Mouse (Mus musculus) testis, adult 10 weeks (tissue): ENCODE results near the gene Zfp414. TPM values are rescaled to one million over a fixed set of nuclear protein-coding genes. Genes with fewer than 3 reads are reported as not detected.

Experiments
- polyA plus RNA-seq: library from polyadenylated mRNA; stranded (reverse); fragments of 350-450 nt; fragmentation: Illumina TruSeq; extraction: RNeasy Lipid Tissue Mini Kit (QIAGEN cat#74804); gene quantifications from one replicate; pipeline ENCODE4 v1.2.3, GENCODE M21; 2014; ENCODE audit warnings: low read depth, low replicate concordance

Gene Zfp414
- 3.4 TPM for polyA plus RNA-seq

DNA sequence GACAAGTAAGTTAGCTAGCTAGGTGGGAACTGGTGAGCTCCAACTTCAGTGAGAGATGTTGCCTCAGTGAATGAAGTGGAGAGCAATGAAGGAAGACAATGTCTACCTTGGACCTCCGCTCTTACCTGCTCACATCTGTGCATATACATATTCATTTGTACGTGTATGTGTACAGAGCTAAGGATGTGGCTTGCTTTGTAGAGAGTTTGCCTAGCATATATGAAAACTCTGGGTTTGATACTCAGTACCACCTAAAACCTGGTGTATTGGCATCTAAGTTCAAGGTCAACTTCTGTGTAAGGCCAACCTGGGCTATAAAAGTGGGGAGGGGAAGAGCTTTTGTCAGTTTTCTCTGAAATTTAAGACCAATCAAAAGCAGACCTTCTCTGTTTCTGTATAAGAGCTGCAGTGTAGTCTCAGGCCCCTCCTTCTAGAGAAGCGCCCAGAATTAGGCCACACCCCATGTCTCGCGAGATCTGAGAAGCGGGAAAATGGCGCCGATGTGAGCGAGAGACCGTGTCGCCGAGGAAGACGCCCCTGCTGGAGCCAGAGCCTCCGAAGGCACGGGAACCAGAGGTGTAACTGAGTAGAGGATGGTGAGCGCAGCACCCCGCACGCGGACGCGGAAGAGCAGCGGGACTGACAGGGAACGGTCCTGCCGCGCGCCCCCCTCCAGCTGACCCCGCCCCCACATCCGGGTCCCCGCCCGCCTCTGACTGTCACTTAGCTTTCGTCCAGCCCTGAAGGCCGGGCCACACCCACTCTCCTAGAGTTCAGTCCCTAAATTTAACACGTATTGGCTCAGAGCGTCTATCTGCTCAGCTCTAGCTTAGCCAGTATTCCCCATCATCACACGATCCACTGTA lies at the start of gene Zfp414:
Gene Zfp414 (plus strand): TSS at position 470 of the 866 bp plus-strand sequence.

DNA sequence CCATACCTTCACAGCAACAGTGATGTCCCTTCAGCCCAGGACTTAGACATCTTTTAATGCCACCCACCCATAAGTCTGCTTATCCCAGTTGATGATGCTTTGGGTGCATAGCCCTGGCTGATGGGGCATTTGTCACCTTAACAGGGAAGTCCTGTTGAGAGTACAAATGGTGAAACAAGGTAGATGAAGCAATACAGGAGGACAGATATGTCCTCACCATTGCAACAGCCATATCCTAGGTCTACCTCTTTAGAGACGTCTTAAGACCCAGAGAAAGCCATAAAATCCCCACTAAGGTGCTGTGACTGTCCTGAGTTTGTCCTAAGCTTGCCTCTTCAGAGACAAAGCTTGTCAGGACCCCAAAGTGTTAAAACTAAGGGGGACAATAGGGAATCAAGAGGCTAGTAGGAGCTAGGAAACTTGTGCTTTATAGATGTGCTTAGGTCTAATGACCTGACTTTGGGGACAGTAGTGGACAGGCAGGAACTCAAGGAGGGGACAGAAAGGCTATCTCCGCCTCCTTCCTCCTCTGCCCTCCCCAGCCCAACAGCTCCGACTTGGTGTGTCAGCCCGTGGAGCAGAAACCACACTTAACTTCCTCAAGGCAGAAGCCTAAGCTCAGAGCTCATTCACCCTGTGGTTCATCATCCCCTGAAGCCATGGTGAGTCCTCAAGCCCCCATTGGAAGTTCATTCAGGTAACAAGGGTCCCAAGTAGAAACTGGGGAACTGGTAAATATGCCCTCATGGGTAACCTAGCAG lies 8.8 kb downstream of the Zfp414 start, which contains the start of gene Pram1:
Gene Pram1 (plus strand): TSS at position 541 of the 761 bp plus-strand sequence.

Other genes starting within 250 kb of the Zfp414 start
- gene Zfp101, start 234.4 kb upstream of the Zfp414 start, polyA plus RNA-seq: 4.0 TPM
- 80.1 TPM for gene Actl9, start 196.2 kb upstream of the Zfp414 start, polyA plus RNA-seq
- gene Adamts10, start 104.9 kb upstream of the Zfp414 start, polyA plus RNA-seq: 0.63 TPM
- gene Myo1f, start 73.4 kb upstream of the Zfp414 start, polyA plus RNA-seq: not detected
- not detected for gene Pram1, start 9.0 kb downstream of the Zfp414 start, polyA plus RNA-seq
- gene Hnrnpm, start 57.8 kb downstream of the Zfp414 start, polyA plus RNA-seq: 275 TPM
- gene March2, start 89.6 kb downstream of the Zfp414 start, polyA plus RNA-seq: 17.2 TPM
- 8.2 TPM for gene Rab11b, start 131.4 kb downstream of the Zfp414 start, polyA plus RNA-seq
- 0.36 TPM for gene Angptl4, start 152.7 kb downstream of the Zfp414 start, polyA plus RNA-seq
- gene Kank3, start 181.4 kb downstream of the Zfp414 start, polyA plus RNA-seq: 15.3 TPM
- 54.7 TPM for gene Rps28, start 195.5 kb downstream of the Zfp414 start, polyA plus RNA-seq
- 19.3 TPM for gene Ndufa7, start 195.5 kb downstream of the Zfp414 start, polyA plus RNA-seq
- gene Cd320, start 214.0 kb downstream of the Zfp414 start, polyA plus RNA-seq: 36.7 TPM
- gene Gm7029, start 244.7 kb downstream of the Zfp414 start, polyA plus RNA-seq: not detected